Mouse (Mus musculus) myocyte (in vitro differentiated cells): ENCODE results near the gene Cd9. TPM values are rescaled to one million over a fixed set of nuclear protein-coding genes. Genes with fewer than 3 reads are reported as not detected.
A peak's percentile ranks its signal among the peaks of the same experiment; 100 is the strongest.

Experiments used
- H3K27me3 ChIP-seq: one replicate; pipeline ENCODE4 v1.6.1; 2011; ENCODE audit not compliant: control insufficient read depth, insufficient read depth, insufficient read length
- H3K36me3 ChIP-seq: one replicate; pipeline ENCODE4 v1.6.1; 2011; ENCODE audit not compliant: control insufficient read depth, insufficient read depth
- H3K4me2 ChIP-seq: one replicate; pipeline ENCODE4 v1.6.1; 2011; ENCODE audit warnings: low read depth, control low read depth
- H3K4me3 ChIP-seq: one replicate; pipeline ENCODE4 v1.5.1; 2011; ENCODE audit warnings: mild to moderate bottlenecking, control low read depth, moderate library complexity
- H3K79me2 ChIP-seq: one replicate; pipeline ENCODE4 v1.6.1; 2011; ENCODE audit not compliant: control insufficient read depth, insufficient read depth
- H3ac ChIP-seq: one replicate; pipeline ENCODE4 v1.6.1; 2011; ENCODE audit not compliant: control insufficient read depth, insufficient read length
- CEBPB ChIP-seq: IDR thresholded peaks from 2 replicates; pipeline ENCODE4 v1.6.1; 2011; ENCODE audit warnings: mild to moderate bottlenecking, moderate library complexity; ENCODE audit not compliant: poor library complexity, insufficient read depth, severe bottlenecking
- E2F4 ChIP-seq: IDR thresholded peaks from one replicate; pipeline ENCODE4 v1.6.1; 2011; ENCODE audit warnings: mild to moderate bottlenecking, control low read depth, moderate library complexity; ENCODE audit not compliant: insufficient read depth
- MAX ChIP-seq: IDR thresholded peaks from one replicate; pipeline ENCODE4 v1.6.1; 2011; ENCODE audit warnings: low read depth, mild to moderate bottlenecking, control low read depth
- MYOD1 ChIP-seq, 3 experiments: IDR thresholded peaks; one replicate each; pipeline ENCODE4 v1.6.1; 2011; ENCODE audit warnings: control low read depth in 2 of 3, low read depth in 2 of 3, mild to moderate bottlenecking in 2 of 3, moderate library complexity in 1 of 3; ENCODE audit not compliant: insufficient read length in 2 of 3, control insufficient read depth in 1 of 3
- MYOG ChIP-seq, 3 experiments: IDR thresholded peaks; one replicate each; pipeline ENCODE4 v1.6.1; 2011; ENCODE audit warnings: control low read depth in 2 of 3, low read depth in 2 of 3, mild to moderate bottlenecking in 2 of 3; ENCODE audit not compliant: insufficient read length in 2 of 3, control insufficient read depth in 1 of 3, insufficient read depth in 1 of 3
- POLR2A ChIP-seq: IDR thresholded peaks from one replicate; pipeline ENCODE4 v1.6.1; 2011; ENCODE audit warnings: low read depth, mild to moderate bottlenecking, control low read depth, moderate library complexity; ENCODE audit not compliant: insufficient read length
- POLR2AphosphoS2 ChIP-seq: IDR thresholded peaks from one replicate; pipeline ENCODE4 v1.6.1; 2011; ENCODE audit warnings: low read depth, control low read depth; ENCODE audit not compliant: insufficient read length
- REST ChIP-seq: IDR thresholded peaks from one replicate; pipeline ENCODE4 v1.6.1; 2011; ENCODE audit warnings: mild to moderate bottlenecking, control low read depth, moderate library complexity; ENCODE audit not compliant: insufficient read depth, insufficient read length
- SRF ChIP-seq: IDR thresholded peaks from one replicate; pipeline ENCODE4 v1.6.1; 2011; ENCODE audit warnings: low read depth; ENCODE audit not compliant: control insufficient read depth, insufficient read length
- TCF12 ChIP-seq: IDR thresholded peaks from one replicate; pipeline ENCODE4 v1.6.1; 2011; ENCODE audit warnings: mild to moderate bottlenecking, control low read depth; ENCODE audit not compliant: poor library complexity, insufficient read depth, severe bottlenecking
- TCF3 ChIP-seq: IDR thresholded peaks from one replicate; pipeline ENCODE4 v1.6.1; 2011; ENCODE audit warnings: low read depth, control low read depth; ENCODE audit not compliant: insufficient read length
- USF1 ChIP-seq: IDR thresholded peaks from one replicate; pipeline ENCODE4 v1.6.1; 2011; ENCODE audit warnings: low read depth, mild to moderate bottlenecking, control low read depth, moderate library complexity
- polyA plus RNA-seq: library from polyadenylated mRNA; unstranded; fragments of >200 nt; fragmentation: generic; extraction: Trizol; gene quantifications from one replicate; pipeline ENCODE4 v1.2.1, GENCODE M21; 2012; ENCODE audit warnings: missing spikeins

Cd9 gene
- polyA plus RNA-seq, 1 experiment = 216 TPM

- peaks cover 44% of the 10 kb centered on the region for H3K79me2 ChIP-seq
- H3K27me3 ChIP-seq = no peaks in the 10 kb centered on the region
- no peak overlapping the region for H3K4me3 ChIP-seq
- no peak for TF ChIP-seq MAX
- H3K36me3 ChIP-seq = peaks cover 2% of the 10 kb centered on the region
- no peak overlapping the region for H3ac ChIP-seq
- no peak overlapping the region for H3K4me2 ChIP-seq
Observed at GRCm38 (mm10) chr6:125471326-125471725, 23.3 kb downstream of the Cd9 start.

- Histone ChIP-seq H3K4me2 (no peak overlapping the region), H3ac (no peak overlapping the region), H3K36me3 (peaks cover 5% of the 10 kb centered on the region), H3K79me2 (peaks cover 36% of the 10 kb centered on the region), H3K4me3 (no peak overlapping the region), H3K27me3 (no peaks in the 10 kb centered on the region)
- TF ChIP-seq MYOD1 (IDR thresholded peaks at IDR 0.05; ENCODE audit: control insufficient read depth in 1 of 3, insufficient read length in 2 of 3, low read depth in 2 of 3) = no peak
Observed at GRCm38 (mm10) chr6:125470616-125471015, 24.0 kb downstream of the Cd9 start.

- H3K4me2 ChIP-seq = no peak overlapping the region
- H3K4me3 ChIP-seq = no peak overlapping the region
- TF ChIP-seq USF1 = no peak
- TF ChIP-seq MAX = no peak
- TF ChIP-seq REST = no peak
- TF ChIP-seq MYOD1 (IDR thresholded peaks at IDR 0.05; ENCODE audit: control insufficient read depth in 1 of 3, insufficient read length in 2 of 3, low read depth in 2 of 3) = no peak
- TF ChIP-seq E2F4 = no peak
- TF ChIP-seq MYOG (IDR thresholded peaks at IDR 0.05; ENCODE audit: control insufficient read depth in 1 of 3, insufficient read depth in 1 of 3, insufficient read length in 2 of 3, low read depth in 2 of 3) = no peak
- TF ChIP-seq POLR2A = no peak
- TF ChIP-seq TCF12 = no peak
- H3K36me3 ChIP-seq = peaks cover 5% of the 10 kb centered on the region
- no peaks in the 10 kb centered on the region for H3K27me3 ChIP-seq
- H3ac ChIP-seq = no peak overlapping the region
- H3K79me2 ChIP-seq = peaks cover 24% of the 10 kb centered on the region
Observed at GRCm38 (mm10) chr6:125469222-125469621, 25.4 kb downstream of the Cd9 start.

DNA sequence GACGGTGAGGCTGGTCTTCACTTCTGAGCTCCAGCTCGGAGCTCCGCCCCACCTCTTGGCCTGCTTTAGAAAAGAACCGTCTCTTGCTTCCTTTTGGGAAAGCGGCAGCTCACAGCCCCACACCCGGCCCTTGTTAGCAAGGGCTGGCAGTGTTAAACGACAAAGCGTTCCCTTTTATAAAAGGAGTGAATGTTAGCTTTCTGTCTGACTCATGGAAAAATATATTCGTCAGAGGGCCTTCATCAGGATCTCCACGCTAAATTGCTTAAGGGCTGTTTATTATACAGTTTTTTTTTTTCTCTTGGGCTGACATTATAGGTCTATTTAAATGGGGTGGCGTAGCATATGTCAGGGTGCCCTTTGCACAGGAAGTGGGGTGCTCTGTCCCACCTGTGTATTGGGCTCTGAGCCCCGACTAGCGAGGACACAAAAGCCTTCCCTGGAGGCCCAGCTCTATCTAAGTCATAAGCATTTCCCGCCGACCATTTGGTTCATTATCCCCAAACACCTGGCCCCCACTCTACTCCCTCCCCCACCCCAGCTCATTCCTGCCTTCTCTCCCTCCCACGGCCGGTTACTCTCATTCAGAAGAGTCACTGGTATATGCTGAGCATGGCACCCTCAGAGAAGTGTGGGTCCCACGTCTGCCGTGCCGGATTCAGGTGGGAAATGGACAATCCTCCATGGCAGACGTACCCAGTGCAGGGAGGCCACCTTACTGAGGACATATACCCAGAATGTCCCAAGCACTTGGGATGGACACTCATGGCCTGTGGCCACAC lies 26.2 kb downstream of the Cd9 start:
- peaks cover 15% of the 10 kb centered on the region for H3K79me2 ChIP-seq
- H3K27me3 ChIP-seq = no peaks in the 10 kb centered on the region
- TF ChIP-seq MAX (no peak), REST (no peak), CEBPB (no peak), POLR2A (no peak), MYOD1 (IDR thresholded peaks at IDR 0.05; ENCODE audit: control insufficient read depth in 1 of 3, insufficient read length in 2 of 3, low read depth in 2 of 3) (no peak), POLR2AphosphoS2 (no peak), TCF12 (no peak)
- no peak overlapping the region for H3ac ChIP-seq
- no peak overlapping the region for H3K4me2 ChIP-seq
- H3K4me3 ChIP-seq = no peak overlapping the region
- H3K36me3 ChIP-seq = peaks cover 12% of the 10 kb centered on the region

DNA sequence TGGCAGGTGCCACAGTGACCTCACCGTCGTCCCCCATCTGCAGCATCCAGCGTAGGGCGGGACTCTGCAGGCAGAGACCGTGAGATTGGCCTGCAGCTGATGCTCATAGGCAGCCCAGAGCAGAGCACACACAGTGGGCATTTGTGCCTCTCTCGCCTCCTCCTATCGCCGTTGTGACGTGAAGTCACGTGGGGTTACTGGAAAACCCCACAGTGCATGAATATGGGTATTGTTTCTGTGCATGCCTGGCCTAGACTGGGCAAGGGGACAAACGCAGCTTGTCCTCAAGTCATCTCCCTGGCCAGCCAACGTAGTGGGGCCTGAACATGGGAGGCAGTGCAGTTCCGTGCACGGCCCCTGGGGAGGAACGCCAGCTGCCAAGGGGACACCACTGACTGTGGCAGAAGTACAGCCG lies 27.3 kb downstream of the Cd9 start:
- no peak overlapping the region for H3K4me3 ChIP-seq
- H3K4me2 ChIP-seq = no peak overlapping the region
- H3K36me3 ChIP-seq = peaks cover 17% of the 10 kb centered on the region
- no peak overlapping the region for H3ac ChIP-seq
- TF ChIP-seq TCF12 (no peak), CEBPB (no peak), REST (no peak), POLR2A (peak; percentile 13), MYOG (IDR thresholded peaks at IDR 0.05; ENCODE audit: control insufficient read depth in 1 of 3, insufficient read depth in 1 of 3, insufficient read length in 2 of 3, low read depth in 2 of 3) (peak in 2 of 3 experiments; percentile 20 to 34), MYOD1 (IDR thresholded peaks at IDR 0.05; ENCODE audit: control insufficient read depth in 1 of 3, insufficient read length in 2 of 3, low read depth in 2 of 3) (peak in 1 of 3 experiments; percentile 19), E2F4 (no peak), TCF3 (no peak), SRF (no peak)
- H3K27me3 ChIP-seq = no peaks in the 10 kb centered on the region
- H3K79me2 ChIP-seq = peaks cover 7% of the 10 kb centered on the region

- Histone ChIP-seq H3K79me2 (no peaks in the 10 kb centered on the region), H3K36me3 (peaks cover 30% of the 10 kb centered on the region), H3K27me3 (no peaks in the 10 kb centered on the region), H3ac (no peak overlapping the region), H3K4me3 (no peak overlapping the region), H3K4me2 (no peak overlapping the region)
- TF ChIP-seq REST = no peak
- no peak for TF ChIP-seq USF1
- TF ChIP-seq MYOG (IDR thresholded peaks at IDR 0.05; ENCODE audit: control insufficient read depth in 1 of 3, insufficient read depth in 1 of 3, insufficient read length in 2 of 3, low read depth in 2 of 3) = no peak
- no peak for TF ChIP-seq CEBPB
Observed at GRCm38 (mm10) chr6:125462312-125462711, 32.3 kb downstream of the Cd9 start.
